Mouse (Mus musculus) ES-E14 (cell line): Measurements from ENCODE around the gene Mthfd1l. TPM values are rescaled to one million over a fixed set of nuclear protein-coding genes. Genes with fewer than 3 reads are reported as not detected.

ENCODE experiments used
- DNase-seq: peaks from one replicate; pipeline ENCODE4 v3.0.0-alpha.2; 2013; ENCODE audit warnings: low read depth, low spot score
- H3K27ac ChIP-seq: 2 replicates; pipeline ENCODE4 v1.5.1; 2012; ENCODE audit warnings: low read depth, mild to moderate bottlenecking, low read length, moderate library complexity, mixed read lengths; ENCODE audit not compliant: poor library complexity, insufficient read depth, severe bottlenecking
- H3K36me3 ChIP-seq: 2 replicates; pipeline ENCODE4 v1.6.1; 2012; ENCODE audit warnings: mild to moderate bottlenecking, low read length, moderate library complexity, mixed read lengths; ENCODE audit not compliant: control insufficient read depth, poor library complexity, insufficient read depth, severe bottlenecking
- H3K4me1 ChIP-seq, 2 experiments: fragments of 150-350 bp in 1 of 2; sonication (generic) in 1 of 2; 2 replicates each; pipeline ENCODE4 v1.6.1; 2012; ENCODE audit warnings: low read length in 2 of 2, mild to moderate bottlenecking in 1 of 2, mixed read lengths in 1 of 2; ENCODE audit not compliant: control insufficient read depth in 2 of 2, insufficient read depth in 2 of 2, poor library complexity in 1 of 2
- H3K4me3 ChIP-seq, 2 experiments: fragments of 150-350 bp in 1 of 2; sonication (generic) in 1 of 2; 2 replicates each; pipeline ENCODE4 v1.5.1; 2012; ENCODE audit warnings: low read length in 2 of 2, low read depth in 1 of 2, mild to moderate bottlenecking in 1 of 2, mixed read lengths in 1 of 2; ENCODE audit not compliant: insufficient read depth in 1 of 2, poor library complexity in 1 of 2, severe bottlenecking in 1 of 2
- H3K9ac ChIP-seq: 2 replicates; pipeline ENCODE4 v1.6.1; 2012; ENCODE audit warnings: low read depth, mild to moderate bottlenecking, low read length, mixed read lengths; ENCODE audit not compliant: poor library complexity, insufficient read depth, severe bottlenecking
- H3K9me3 ChIP-seq: fragments of 150-350 bp; sonication (generic); 2 replicates; pipeline ENCODE4 v1.6.1; 2012; ENCODE audit warnings: low read depth, mild to moderate bottlenecking, low read length; ENCODE audit not compliant: control insufficient read depth, insufficient read depth
- CHD2 ChIP-seq: IDR thresholded peaks from 2 replicates; pipeline ENCODE4 v1.6.1; 2014; ENCODE audit warnings: mild to moderate bottlenecking, low read depth, low read length, inconsistent platforms
- HCFC1 ChIP-seq: IDR thresholded peaks from 2 replicates; pipeline ENCODE4 v1.6.1; 2012; ENCODE audit warnings: low read length, inconsistent platforms, borderline replicate concordance; ENCODE audit not compliant: insufficient read depth
- MAFK ChIP-seq: IDR thresholded peaks from 2 replicates; pipeline ENCODE4 v1.6.1; 2014; ENCODE audit warnings: mild to moderate bottlenecking, low read depth, low read length, inconsistent platforms; ENCODE audit not compliant: insufficient read depth
- ZC3H11A ChIP-seq: IDR thresholded peaks from 2 replicates; pipeline ENCODE4 v1.6.1; 2012; ENCODE audit warnings: low read depth, mild to moderate bottlenecking, inconsistent platforms, low read length, borderline replicate concordance
- ZNF384 ChIP-seq: IDR thresholded peaks from 2 replicates; pipeline ENCODE4 v1.6.1; 2012; ENCODE audit warnings: low read depth, low read length, inconsistent platforms
- in situ Hi-C, 2 experiments: fragments of 600-800 bp; cut with MboI; formaldehyde crosslinking; loops; one replicate each; pipeline ENCODE4 v1.15.1; 2025; ENCODE audit warnings: low sequenced_read_pairs in 2 of 2, inconsistent platforms in 1 of 2; ENCODE audit not compliant: unreplicated experiment in 2 of 2
- total RNA-seq: library from RNA; depleted of rRNA; stranded (reverse); fragments of 300-350 nt; gene quantifications from 2 replicates; pipeline ENCODE4 v1.2.3, GENCODE M21; 2012

The Mthfd1l gene
- total RNA-seq, 1 experiment = 48.5 TPM

DNA sequence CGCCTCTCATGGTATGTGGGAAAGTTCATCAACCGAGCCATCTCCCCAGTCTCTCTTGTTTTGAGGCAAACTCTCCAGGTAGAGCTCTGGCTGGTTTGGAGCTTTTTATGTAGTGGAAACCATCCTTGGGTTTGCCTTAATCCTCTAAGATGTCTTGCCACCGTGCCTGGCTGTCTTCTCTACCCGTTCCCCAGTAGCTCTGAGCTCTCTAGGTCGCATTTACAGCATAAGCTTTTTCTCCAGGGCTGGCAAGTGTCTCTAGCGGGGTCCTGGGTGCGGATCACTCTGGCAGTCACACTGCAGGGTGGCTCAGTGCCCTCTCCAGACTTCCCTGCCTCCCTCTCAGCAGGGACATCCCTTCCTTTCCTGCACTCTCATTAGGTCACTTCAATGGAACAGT, 63.6 kb downstream of the Mthfd1l start:
- TF ChIP-seq ZC3H11A = no peak
- no peak for TF ChIP-seq ZNF384
- no peak for TF ChIP-seq MAFK
- TF ChIP-seq HCFC1 = no peak
- no peak for TF ChIP-seq CHD2
- Histone ChIP-seq H3K4me3 (no peak overlapping the region), H3K27ac (no peak overlapping the region), H3K9ac (no peak overlapping the region), H3K36me3 (peaks cover 29% of the 10 kb centered on the region), H3K4me1 (no peaks in the 10 kb centered on the region), H3K9me3 (no peaks in the 10 kb centered on the region; the same call in 1 of the 2 replicates)
- in situ Hi-C loops = no loop called here
- no peak for DNase-seq

DNA sequence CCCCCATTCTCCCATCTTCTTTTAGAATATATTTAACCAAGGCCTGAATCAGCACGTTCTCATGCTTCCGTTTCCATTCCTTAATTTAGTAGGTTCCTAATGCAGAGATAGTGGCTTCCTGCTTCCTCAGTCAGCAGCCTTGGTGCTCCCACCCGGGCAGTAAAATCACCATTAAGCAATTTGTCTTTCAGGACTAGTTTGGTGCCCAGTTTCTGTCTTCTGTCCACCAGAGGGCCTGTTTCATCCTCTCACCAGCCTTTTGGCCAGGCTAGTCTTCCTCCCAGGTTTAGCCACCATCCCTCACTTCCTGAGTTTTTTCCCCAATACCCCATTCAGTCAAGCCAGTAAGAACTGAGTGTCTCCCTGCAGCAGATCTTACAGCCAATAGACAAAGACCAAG, 64.1 kb downstream of the Mthfd1l start:
- DNase-seq = no peak
- in situ Hi-C loops = no loop called here
- Histone ChIP-seq H3K27ac (no peak overlapping the region), H3K9ac (no peak overlapping the region), H3K36me3 (peaks cover 27% of the 10 kb centered on the region), H3K9me3 (no peaks in the 10 kb centered on the region), H3K4me1 (no peaks in the 10 kb centered on the region), H3K4me3 (no peak overlapping the region)
- no peak for TF ChIP-seq CHD2
- no peak for TF ChIP-seq ZC3H11A
- TF ChIP-seq MAFK = no peak
- TF ChIP-seq HCFC1 = no peak
- no peak for TF ChIP-seq ZNF384

GRCm38 (mm10) chr10:4038576-4038975, 65.7 kb downstream of the Mthfd1l start:
- TF ChIP-seq ZC3H11A (no peak), MAFK (no peak), HCFC1 (no peak), ZNF384 (no peak), CHD2 (no peak)
- H3K4me1 ChIP-seq = no peaks in the 10 kb centered on the region
- no peak for DNase-seq
- H3K27ac ChIP-seq = no peak overlapping the region
- H3K9me3 ChIP-seq = no peaks in the 10 kb centered on the region
- no peak overlapping the region for H3K9ac ChIP-seq
- in situ Hi-C loops = no loop called here
- no peak overlapping the region for H3K4me3 ChIP-seq
- H3K36me3 ChIP-seq = peaks cover 26% of the 10 kb centered on the region

DNA sequence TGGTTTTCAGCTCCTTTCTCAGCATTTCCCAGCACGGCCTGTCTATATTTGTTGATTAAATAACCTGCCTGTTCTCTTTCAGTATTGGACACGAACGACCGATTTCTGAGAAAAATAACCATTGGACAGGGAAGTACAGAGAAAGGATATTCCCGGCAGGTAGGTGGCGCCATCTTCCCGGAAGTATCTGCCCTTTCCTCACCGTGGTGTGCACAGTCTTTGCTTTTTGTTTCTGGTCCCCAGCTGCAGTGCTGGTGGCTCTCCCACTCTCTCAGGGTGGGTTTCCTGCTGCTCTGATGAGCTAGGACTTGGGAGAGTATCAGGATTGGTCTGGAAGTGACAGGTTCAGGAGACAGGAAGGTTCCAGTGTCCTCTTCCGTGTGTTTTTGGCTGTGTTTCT, 68.8 kb downstream of the Mthfd1l start:
- in situ Hi-C loops = no loop called here

GRCm38 (mm10) chr10:4044421-4044820, 71.5 kb downstream of the Mthfd1l start:
- in situ Hi-C loops = no loop called here
- TF ChIP-seq MAFK = no peak
- no peak for TF ChIP-seq HCFC1
- no peak for TF ChIP-seq ZNF384
- no peak for TF ChIP-seq ZC3H11A
- TF ChIP-seq CHD2 = no peak
- H3K9ac ChIP-seq = no peak overlapping the region
- H3K27ac ChIP-seq = no peak overlapping the region
- H3K36me3 ChIP-seq = peaks cover 15% of the 10 kb centered on the region
- no peaks in the 10 kb centered on the region for H3K9me3 ChIP-seq
- no peak for DNase-seq
- H3K4me1 ChIP-seq = peaks cover 0 to 1% of the 10 kb centered on the region in 2 experiments; a peak in 1 of 4 replicates
- no peak overlapping the region for H3K4me3 ChIP-seq

More for the DNA sequence above, 68.8 kb downstream of the Mthfd1l start:
- Histone ChIP-seq H3K27ac (no peak overlapping the region), H3K9ac (no peak overlapping the region), H3K4me3 (no peak overlapping the region), H3K9me3 (no peaks in the 10 kb centered on the region), H3K4me1 (peaks cover 0 to 1% of the 10 kb centered on the region in 2 experiments; a peak in 1 of 4 replicates), H3K36me3 (peaks cover 12% of the 10 kb centered on the region)
- TF ChIP-seq ZC3H11A (no peak), ZNF384 (no peak), HCFC1 (no peak), MAFK (no peak), CHD2 (no peak)
- DNase-seq = peak; percentile 50
